Mouse (Mus musculus) left cerebral cortex, postnatal 14 days (tissue): Measurements from ENCODE around the gene Siah1a. TPM values are rescaled to one million over a fixed set of nuclear protein-coding genes. Genes with fewer than 3 reads are reported as not detected.

Experiments used
- DNase-seq, 2 experiments: peaks; one replicate each; pipeline ENCODE4 v3.0.0; 2021 to 2022; ENCODE audit warnings: low spot score in 2 of 2, mixed read lengths in 1 of 2
- intact Hi-C: fragments of 180-260 bp; cut with DNase I; formaldehyde crosslinking; loops from one replicate; pipeline ENCODE4 v1.15.1; 2025
- total RNA-seq, 2 experiments: library from RNA; stranded (reverse); gene quantifications; 2 replicates each; pipeline ENCODE4 v1.2.3; 2021

The Siah1a gene
- total RNA-seq, 2 experiments from 2014 or later = 30.9 to 32.9 TPM

GRCm38 (mm10) chr8:86746511-86746910 lies 777 bp upstream of the Siah1a start:
- intact Hi-C loops = loop anchor here (5.0 to 10.0 kb wide), 2 partner anchors 96 to 138 kb away; partner anchors contain the start of gene N4bp1

DNA sequence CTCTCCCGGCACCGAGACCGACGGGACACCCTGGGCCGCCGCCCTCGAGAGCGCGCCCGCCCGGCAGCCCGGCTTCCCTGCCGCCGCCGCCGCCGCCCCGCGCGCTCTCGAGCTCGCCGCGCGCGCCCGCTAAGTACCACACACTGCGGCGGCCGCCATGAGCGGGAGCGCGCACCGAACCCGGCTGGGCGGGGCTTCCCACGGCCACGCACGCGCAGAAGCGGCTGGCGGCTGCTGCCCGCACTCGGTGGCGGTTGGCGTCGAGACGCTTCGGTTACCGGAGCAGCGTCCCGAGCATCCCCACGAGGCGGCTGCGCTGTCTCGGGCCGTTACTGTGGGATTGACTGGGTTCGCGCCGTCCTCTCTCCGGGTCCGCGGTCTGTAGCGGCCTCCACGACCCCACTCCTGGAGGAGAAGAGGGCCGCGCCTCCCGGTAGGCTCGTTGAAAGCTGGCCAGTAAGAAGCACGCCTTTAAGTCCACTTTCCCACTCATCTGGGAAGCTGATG lies 254 bp upstream of the Siah1a start:
- DNase-seq = peak; percentile 93 to 95
- intact Hi-C loops = loop anchor here (5.0 to 10.0 kb wide), 2 partner anchors 96 to 139 kb away; partner anchors contain the start of gene N4bp1

More at GRCm38 (mm10) chr8:86746511-86746910, 777 bp upstream of the Siah1a start:
- no peak for DNase-seq

- intact Hi-C loops = loop anchor here (5.0 to 10.0 kb wide), 2 partner anchors 98 to 140 kb away; partner anchors contain the start of gene N4bp1
- no peak for DNase-seq
Measured at GRCm38 (mm10) chr8:86744313-86745220, 1.2 kb downstream of the Siah1a start.

DNA sequence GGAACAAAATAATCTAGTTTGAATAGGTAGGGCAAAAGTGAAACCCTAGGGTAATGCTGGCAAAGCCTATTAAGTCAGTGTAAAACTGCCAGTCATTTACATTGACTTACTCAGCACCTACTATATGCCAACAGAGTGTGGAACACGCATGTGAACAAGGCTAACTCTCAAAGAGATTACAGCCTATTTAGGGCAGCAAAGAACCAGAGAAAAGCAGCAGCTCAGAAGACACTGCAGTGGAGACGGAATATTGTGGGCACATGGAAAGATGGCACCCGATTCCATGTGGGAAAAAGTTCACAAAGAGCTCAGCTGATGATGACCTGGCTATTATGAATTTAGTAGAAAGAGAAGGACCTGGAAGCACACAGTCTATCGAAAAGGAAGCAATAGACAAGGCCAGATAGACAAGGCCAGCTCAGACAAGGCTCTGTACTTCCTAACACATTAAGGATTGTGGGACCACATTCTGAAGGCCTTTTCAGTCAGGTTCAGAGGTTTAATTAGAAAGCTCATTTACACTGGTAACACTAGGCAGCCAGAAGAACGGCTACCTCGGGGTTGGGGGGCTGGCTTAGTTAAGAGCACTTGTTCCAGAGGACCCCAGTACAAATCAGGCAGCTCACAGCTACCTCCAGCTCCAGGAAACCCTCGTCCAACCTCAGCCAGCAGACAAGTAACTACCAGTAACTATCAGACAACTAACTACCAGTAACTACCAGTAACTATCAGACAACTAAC lies 3.0 kb downstream of the Siah1a start:
- DNase-seq = no peak
- intact Hi-C loops = loop anchor here (10.0 kb wide), 1 partner anchor 142 kb away; the partner anchor contains the start of gene N4bp1

DNA sequence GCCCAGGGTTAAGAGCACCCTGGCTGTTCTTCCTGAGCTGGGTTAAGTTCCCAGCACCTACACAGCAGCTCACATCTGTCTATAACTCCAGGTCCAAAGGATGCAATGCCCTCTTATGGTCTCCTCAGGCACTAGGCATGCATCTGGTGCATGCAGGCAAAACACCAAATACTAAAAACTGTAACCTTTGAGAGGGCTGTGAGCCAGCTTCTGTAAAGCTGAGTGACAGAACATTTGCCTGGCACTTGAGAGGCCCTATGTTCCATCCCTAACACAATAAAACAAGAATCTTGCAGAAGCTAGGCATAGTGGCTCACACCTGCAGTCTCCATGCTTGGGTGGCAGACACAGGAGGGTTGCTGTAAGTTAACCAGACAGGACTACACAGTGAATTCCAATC lies 4.1 kb downstream of the Siah1a start:
- DNase-seq = no peak
- intact Hi-C loops = loop anchor here (10.0 kb wide), 1 partner anchor 143 kb away; the partner anchor contains the start of gene N4bp1

DNA sequence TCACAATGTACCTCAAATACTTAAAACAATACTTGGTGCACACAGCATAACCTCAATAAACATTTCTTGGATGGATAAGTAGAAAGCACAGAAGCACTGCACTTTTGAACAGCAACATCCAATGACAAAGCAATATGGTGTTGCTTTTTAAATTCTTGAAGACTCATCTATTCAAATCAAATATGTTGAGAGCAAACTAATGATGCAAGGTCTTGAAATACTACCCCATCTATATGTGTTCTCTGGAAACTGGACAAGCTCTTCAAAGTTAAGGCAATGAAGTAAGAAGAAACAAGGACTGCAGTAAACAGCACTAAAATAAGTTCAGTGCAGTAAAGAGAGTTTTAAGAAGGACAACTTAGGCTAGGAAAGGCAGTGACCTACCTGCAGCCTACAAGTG lies 4.8 kb downstream of the Siah1a start:
- intact Hi-C loops = loop anchor here (10.0 kb wide), 1 partner anchor 144 kb away; the partner anchor contains the start of gene N4bp1
- no peak for DNase-seq

DNA sequence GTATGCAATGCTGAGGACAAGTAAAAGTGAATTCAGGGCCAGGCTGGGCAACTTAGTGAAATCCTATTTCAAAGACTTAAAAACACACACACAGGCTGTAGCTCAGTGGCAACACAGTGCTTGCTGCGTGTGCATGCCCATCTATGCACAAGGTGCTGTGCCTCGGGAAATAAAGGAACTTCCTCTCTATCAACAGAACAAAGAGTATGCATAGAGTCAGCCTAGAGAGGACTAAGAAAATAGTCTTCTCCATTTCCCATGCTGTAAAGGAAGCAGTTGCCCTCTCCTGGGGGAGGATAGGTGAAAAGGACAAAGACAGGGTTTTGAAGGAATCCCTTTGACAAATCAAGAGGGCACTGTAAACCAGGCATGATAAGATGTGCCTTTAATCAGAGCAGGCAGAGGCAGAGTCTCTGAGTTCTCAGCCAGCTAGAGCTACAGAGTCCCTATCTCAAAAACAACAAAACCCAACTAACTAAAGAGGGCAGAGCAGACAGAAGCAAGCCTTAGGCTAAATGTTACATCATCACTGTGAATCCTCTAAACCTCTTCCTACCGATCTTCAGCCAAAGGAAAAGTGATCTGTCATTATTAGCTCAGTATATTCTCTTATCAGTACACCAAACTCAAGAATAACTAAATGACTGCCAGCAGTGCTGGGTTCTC lies 10.2 kb downstream of the Siah1a start:
- intact Hi-C loops = no loop called here

DNA sequence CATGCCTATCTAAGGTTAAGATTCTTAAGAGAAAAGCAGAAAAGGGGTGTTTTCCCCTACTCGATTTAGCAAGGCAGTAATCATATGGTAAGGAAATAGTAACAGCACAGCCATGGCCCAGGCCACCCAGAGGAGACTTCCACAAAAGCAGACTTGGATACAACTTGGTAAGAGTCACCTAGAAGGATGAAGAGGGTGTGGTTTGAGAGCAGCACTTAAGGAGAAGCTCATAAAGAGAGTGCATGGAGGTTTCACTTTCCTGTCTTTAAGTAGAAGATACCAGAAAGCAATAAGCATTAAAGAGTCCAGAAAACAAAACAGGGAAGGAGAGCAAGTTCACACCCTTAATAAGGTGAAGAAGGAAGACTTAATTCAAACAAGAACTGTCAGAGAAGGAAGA lies 10.8 kb downstream of the Siah1a start:
- intact Hi-C loops = no loop called here
- no peak for DNase-seq

More for the DNA sequence above, 10.2 kb downstream of the Siah1a start:
- no peak for DNase-seq

- no peak for DNase-seq
- intact Hi-C loops = no loop called here
Measured at GRCm38 (mm10) chr8:86734171-86734570, 11.6 kb downstream of the Siah1a start.

GRCm38 (mm10) chr8:86730860-86731259 lies 14.9 kb downstream of the Siah1a start:
- intact Hi-C loops = no loop called here
- DNase-seq = no peak

DNA sequence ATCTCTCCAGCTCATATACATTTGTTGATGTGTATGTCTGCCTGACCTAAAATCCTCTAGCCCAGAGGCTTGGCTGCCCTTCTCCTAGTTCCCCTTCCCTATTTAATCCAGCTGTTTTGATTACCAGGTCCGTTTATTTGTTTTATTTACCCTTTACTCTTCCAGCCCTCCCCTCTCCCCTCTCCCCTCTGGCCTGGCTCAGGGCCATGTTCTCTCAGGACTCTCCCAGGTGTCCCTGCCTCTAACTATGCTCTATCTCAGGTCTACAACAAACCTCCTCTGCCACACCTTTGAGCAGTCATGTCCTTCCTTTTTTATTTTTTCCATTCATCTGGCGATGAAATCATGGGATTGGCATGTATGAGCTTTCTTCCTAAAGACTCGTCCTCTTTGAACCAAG lies 15.4 kb downstream of the Siah1a start:
- no peak for DNase-seq
- intact Hi-C loops = no loop called here

GRCm38 (mm10) chr8:86728224-86728950 lies 17.3 kb downstream of the Siah1a start:
- DNase-seq = no peak
- intact Hi-C loops = no loop called here

DNA sequence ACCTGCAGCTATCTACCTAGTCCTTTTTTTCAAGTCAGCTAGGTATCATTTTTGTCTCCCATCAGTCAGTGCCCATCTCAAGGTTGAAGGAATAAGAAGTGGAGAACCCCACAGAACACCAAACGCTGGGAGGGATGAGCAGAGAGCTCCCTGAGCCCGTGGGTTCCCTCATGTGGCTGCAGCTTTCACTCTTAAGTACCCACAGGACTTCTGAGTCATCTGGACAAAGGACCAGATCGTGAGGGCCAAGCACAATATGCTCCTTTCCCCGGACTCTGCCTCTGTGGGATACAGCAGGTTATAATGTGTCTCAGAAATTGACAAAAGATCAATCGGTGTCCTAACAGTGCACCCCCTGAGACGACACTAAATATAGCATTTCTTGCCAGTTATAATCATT lies 18.8 kb downstream of the Siah1a start:
- no peak for DNase-seq
- intact Hi-C loops = no loop called here

DNA sequence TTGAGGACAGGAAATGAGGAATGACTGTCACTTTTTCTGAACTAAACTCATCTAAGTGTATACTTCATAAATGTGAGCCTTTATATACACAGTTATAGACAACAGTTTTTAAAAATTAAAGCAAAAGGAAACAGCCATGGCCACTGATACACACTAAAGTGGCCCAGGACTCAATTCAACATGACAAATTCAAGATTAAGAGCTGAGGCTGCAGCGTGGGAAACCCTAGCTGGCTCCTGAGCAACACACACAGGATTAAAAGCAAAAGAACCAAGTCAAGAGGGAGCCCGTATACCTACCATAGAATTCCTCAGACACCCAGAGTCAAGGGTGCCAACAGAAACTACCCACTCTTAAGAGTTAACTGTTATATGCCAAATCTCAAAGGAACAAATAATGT lies 24.2 kb downstream of the Siah1a start:
- no peak for DNase-seq
- intact Hi-C loops = loop anchor here (5.0 kb wide), 1 partner anchor 79 kb away; no protein-coding TSS in a partner anchor

DNA sequence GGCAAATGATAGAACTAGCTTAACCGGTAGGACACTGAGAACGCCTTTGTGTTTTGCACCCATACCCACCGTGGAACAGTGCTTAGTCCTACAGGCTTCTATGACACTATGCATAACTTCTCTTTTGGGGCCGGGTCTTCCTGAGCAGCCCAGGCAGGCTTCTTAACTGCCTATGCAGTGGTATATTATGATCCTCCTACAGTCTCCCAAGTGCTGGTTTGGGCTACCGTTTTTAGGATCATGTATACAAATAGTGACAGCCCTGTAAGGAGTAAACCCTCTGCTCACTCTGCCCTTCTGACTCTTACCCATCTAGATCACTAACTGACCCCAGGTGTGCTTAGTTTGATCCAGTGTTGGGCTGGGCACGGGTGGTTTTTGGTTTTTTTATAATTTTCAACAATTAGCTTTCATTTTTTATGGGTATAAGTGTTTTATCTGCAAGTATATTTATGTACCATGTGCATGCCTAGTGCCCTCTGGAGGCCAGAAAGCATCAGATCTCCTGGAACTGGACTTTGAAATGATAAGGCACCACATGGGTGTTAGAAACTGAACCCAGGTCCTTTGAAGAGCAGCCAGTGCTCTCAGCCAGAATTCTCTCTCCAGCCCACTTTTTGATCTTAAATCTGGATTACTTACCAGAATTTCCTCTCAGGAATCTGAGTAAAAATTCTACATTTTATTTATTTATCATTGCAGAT lies 24.8 kb downstream of the Siah1a start:
- intact Hi-C loops = loop anchor here (5.0 kb wide), 1 partner anchor 79 kb away; no protein-coding TSS in a partner anchor
- no peak for DNase-seq

- no peak for DNase-seq
- intact Hi-C loops = no loop called here
Measured at GRCm38 (mm10) chr8:86719368-86719767, 26.4 kb downstream of the Siah1a start.

- no peak for DNase-seq
- intact Hi-C loops = no loop called here
Measured at GRCm38 (mm10) chr8:86718332-86718994, 27.3 kb downstream of the Siah1a start.
